Mouse (Mus musculus) cerebellum, adult 11-12 months (tissue): ENCODE results near the gene B3gnt3.
A peak's percentile ranks its signal among the peaks of the same experiment; 100 is the strongest.
"Not testable (repeated sequence)": the region's sequence is repeated elsewhere in the genome, so short reads cannot be mapped to it uniquely, and the experiment has no call there.

Experiments
- DNase-seq: peaks from one replicate; pipeline ENCODE4 v3.0.0; 2022

Gene B3gnt3

GRCm38 (mm10) chr8:71709800-71710446 lies 8.3 kb upstream of the B3gnt3 start:
- DNase-seq, result peak; percentile 90

DNA sequence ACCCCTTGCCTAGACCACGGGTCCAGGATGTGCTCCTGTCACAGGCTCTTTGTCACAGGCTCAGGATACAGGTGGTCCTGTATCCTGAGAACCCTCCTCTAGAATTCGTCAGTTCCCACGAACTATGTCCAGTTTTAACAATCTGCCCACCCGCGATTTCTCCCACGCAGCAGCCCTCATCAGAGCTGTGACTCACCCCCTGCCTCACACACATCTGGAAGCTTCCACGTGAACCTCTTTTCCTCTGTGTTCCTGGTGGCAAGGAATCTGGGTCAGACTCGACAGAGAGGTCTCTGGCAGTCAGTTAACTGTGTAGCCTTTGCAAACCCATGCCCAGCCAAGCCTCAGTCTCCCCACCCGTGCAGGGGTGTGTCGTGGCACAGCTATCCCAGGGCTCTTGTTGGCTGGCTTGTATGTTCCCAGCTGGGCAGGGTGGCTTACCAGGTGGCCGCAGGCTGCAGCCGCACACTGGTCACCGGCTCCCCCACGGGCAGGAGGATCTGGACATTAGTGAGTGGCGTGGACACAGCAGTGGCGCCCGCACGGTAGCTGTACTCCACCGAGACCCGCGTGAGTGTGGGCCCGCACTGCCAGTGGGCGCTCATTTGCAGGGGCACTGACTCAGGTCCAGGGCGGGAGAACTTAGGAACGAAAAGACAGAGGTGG lies 7.7 kb upstream of the B3gnt3 start:
- no peak for DNase-seq

DNA sequence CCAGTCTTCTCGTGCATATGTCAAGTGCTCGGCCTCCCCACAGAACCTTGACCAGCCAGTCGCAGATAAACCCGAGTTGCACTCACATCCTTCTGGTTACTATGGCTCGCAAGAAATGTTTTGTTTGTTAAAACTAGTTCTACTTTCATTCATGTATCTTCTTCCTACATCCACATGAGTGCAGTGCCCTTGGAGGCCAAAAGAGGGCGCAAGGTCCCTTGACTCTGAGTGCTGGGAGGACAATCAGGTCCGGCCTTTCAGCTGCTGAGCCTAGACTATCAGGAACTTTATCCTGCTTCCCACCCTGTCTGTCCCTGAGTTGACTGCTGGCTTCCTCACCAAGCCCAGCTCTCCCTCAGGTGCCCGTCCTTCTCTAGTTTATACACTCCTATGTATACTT lies 6.3 kb upstream of the B3gnt3 start:
- DNase-seq, result no peak

- not testable (repeated sequence) for DNase-seq
Observed at GRCm38 (mm10) chr8:71703400-71703799, 1.8 kb upstream of the B3gnt3 start.

GRCm38 (mm10) chr8:71702923-71703322 lies 1.3 kb upstream of the B3gnt3 start:
- DNase-seq, result no peak

DNA sequence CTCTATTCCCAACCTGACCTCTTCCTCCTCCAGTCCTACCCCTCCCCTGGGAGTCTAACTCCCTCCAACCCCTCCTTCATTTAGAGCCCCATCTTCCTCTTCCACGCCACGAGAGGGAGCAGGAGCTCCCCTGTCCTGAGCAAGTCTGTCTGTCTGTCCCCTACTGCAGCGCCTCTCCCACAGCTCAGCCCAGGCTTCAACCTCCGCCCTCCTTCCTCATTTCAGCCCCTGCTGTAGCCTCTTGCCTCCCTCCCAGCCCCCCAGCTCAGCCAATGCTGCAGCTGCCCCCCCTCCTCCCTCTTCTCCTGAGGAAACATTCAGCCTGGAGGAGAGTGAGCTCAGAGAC lies 471 bp upstream of the B3gnt3 start:
- no peak for DNase-seq

- DNase-seq, result no peak
Observed at GRCm38 (mm10) chr8:71700493-71701269, 908 bp downstream of the B3gnt3 start.

DNA sequence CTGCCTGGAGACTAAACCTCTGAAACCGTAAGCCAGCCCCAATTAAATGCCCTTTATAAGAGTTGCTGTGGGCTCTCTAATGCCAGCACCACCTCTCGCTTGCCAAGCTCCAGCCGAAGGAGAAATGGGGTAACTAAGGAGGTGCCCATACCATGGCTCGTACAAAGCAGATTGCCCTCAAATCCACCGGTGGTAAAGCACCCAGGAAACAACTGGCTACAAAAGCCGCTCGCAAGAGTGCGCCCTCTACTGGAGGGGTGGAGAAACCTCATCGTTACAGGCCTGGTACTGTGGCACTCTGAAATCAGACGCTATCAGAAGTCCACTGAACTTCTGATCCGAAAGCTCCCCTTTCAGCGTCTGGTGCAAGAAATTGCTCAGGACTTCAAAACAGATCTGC lies 6.1 kb downstream of the B3gnt3 start:
- DNase-seq, result not testable (repeated sequence)

DNA sequence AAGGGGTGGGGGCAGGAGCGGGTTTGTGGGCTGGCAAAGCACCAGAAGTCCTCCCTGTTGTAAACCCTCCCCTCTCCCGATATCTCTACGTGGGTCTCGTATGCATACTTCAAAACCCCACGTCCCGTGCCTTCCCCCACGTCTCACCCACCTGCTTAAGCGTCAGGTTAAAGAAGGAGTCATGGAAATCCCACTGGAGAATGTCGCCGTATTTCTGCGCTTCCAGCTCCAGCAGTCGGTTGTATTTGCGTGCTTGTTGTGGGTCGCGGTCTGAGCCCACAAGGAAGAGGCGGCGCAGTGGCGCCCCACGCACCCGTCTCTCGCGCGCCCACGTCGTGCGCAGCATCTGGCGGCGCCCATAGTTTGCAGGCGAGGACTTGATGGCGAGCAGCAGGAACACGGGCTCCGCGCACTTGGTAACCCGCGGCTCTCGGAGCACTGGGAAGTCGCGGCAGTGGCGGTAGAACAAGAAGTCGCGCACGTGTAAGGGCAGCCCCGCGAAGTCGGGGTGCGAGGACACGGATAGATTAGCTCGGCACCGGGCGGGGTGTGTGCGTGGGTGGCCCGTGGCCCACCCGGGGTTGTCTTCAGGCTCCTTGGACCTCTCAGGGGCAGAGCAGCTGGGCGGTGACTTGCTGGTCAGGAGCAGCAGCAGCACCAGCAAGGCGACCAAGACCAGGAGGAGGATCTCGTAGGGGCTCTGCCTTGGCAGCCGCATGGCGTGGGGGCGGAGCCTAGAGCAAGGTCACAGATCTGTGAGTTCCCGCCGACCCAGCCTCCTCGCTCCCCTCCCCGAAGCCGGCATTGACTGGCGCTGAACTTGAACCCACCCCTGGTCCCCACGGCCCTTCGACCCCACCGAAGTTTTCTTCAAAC lies 8.2 kb downstream of the B3gnt3 start:
- no peak for DNase-seq

DNA sequence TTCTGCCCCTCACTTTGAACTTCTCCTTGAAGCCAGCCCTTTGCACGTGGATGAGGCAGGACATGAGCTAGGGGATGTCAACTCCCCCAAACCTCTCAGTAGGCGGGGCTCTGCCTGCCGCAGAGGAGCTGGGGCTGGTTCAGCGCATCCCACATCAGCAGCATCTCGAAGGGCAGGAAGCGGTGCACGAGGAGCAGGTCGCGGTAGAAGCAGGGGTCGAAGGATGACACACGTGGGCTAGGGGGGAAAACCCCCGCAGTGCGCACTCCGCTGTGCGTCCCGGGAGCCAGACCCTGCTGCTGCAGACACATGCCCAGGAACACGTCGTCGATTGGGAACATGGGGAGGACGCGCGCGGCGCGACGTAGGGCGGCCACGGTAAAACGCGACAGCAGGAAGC lies 9.1 kb downstream of the B3gnt3 start:
- DNase-seq, result no peak

DNA sequence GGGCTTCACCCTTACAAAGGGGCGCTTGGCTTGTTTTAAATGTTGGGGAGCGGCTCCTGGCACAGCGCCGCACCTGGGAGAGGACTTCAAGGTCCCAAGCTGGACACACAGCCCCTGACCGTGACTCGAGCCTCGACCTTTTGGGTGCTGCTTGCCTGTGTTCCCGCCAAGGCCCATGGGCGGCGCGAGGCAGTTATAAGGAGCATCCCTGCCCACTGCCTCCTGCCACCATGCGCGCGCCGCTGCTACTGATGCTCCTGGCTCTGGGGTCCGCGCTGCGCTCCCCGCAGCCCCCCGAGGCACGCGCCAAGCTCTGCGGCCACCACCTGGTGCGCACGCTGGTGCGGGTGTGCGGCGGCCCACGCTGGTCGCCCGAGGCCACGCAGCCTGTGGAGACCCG lies 12.6 kb downstream of the B3gnt3 start, which contains the start of gene Insl3:
Gene Insl3 (plus strand): TSS at position 187 of the 400 bp plus-strand sequence.
- DNase-seq, result no peak

- no peak for DNase-seq
Observed at GRCm38 (mm10) chr8:71687616-71688015, 14.0 kb downstream of the B3gnt3 start.

DNA sequence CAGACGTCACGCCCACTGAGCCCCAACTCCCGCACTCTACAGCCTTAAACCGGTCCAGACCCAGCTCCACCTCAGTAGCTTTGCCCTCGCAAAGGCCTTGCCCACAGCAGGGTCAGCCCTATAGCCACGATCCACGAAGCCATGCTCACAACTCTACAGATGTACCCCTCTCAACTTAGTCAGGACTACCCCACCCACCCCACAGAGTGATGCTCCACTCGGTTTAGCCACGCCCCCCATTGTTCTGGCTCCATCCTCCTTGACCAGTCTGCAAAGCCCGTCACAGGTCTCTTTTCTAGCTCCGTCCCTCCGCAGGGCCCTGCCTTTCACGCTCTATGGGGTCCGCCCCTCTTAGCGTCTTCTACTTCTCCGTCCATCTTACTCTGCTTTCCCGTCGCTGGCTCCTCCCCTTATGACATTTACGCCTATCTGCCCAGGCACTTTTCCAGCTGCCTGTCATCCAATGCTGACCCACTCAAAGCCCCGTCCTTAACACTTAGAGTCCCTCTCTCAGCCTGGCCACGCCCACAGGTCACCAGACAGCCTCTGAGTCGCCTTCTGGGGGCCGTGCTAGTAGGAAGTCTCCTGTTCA lies 15.3 kb downstream of the B3gnt3 start:
- DNase-seq, result no peak

DNA sequence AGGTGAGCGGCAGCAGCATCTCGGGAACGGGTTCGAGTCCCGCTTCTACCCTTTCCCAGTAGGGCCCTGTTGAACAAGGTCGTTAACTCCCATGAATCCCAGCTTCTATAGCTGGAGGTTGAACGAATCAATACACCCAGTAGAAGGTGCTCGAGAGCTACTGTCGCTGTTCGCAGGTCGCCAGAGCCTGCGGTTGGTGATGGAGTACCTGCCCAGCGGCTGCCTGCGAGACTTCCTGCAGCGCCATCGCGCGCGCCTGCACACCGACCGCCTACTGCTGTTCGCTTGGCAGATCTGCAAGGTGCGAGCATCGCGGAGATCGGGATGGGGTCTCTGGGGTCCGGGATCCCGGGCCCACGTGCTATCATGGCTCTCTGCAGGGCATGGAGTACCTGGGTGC lies 16.0 kb downstream of the B3gnt3 start:
- no peak for DNase-seq

DNA sequence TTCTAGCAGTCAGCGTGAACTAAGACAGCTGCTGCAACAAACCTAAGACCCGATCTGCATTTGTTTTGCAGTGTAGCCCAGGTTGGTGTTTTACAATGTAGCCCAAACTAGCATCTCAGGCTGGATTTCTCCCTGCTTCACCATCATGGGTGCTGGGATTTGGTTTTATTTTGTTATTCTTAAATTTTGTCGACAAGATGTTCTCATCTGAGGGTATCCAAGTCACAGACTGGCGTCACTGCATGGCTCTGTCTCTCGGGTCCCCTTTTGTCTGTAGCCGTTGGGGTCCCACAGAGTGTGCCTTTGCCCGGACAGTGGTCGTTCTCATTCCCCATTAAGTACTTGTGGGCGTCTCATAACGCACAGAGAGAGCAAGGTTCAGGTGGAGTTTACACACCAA lies 16.9 kb downstream of the B3gnt3 start:
- DNase-seq, result no peak

DNA sequence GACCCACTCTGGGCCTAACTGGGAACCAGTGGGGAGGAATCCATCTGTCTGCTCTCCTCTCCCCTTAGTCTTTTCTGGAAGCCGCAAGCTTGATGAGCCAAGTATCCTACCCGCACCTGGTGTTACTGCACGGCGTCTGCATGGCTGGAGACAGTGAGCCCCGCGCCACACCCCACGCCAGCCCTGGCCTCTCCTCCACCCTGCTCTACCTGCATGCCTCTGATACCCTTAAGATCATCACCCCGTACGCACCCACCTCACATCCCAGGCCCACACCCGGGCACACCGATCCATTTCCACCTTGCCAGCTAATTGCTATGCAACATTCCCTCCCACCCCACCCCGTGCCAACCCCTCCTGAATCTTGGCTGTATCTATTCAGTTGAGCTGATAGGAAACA lies 18.8 kb downstream of the B3gnt3 start:
- no peak for DNase-seq

GRCm38 (mm10) chr8:71681369-71681915 lies 20.1 kb downstream of the B3gnt3 start:
- DNase-seq, result peak; percentile 30

DNA sequence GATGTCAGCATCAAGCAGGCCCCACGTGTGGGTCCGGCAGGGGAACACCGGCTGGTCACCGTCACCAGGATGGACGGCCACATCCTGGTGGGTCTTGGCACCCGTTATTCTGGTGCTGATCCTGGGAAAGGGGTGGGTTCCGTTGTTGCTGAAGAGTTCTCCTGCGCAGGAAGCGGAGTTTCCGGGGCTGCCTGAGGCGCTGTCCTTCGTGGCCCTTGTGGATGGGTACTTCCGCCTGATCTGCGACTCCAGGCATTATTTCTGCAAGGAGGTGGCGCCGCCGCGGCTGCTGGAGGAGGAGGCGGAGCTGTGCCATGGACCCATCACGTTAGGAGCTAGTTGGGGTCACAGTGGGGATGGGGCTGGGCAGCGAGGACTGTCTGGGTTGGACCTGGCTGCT lies 21.1 kb downstream of the B3gnt3 start:
- peak; percentile 47 for DNase-seq

- peak; percentile 70 for DNase-seq
Observed at GRCm38 (mm10) chr8:71679550-71680168, 21.9 kb downstream of the B3gnt3 start.

- peak; percentile 55 for DNase-seq
Observed at GRCm38 (mm10) chr8:71679116-71679515, 22.5 kb downstream of the B3gnt3 start.

GRCm38 (mm10) chr8:71678216-71678615 lies 23.4 kb downstream of the B3gnt3 start:
- DNase-seq, result peak; percentile 52

DNA sequence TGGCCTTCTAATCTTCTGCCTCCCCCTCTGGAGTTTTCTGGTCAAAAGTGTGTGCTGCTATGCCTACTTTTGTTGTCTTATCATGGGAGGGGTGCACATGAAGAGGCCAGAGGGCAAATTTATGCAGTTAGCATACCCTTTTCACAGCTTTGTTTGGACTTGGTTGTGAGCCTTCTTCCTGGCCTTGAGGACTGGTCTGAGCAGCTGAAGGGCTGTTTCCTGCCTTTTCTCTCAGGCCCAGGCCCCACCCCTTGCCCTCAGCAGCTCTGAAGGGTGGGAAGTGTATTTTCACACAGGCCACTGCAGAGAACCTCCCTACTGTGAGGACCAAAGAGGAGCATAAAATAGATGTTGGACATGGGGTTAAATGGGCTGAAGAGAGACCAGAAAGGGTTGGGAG lies 24.0 kb downstream of the B3gnt3 start:
- DNase-seq, result peak; percentile 43
